ENCODE assay signal across 8 mouse cellular contexts in genomic region chr8:120509136-120510034, GRCm38 (mm10).
DNase-seq lines count a peak whose midpoint lies in the region; ATAC-seq lines count a peak whose summit lies in the region.

No protein-coding gene starts in this region.

- peak; percentile 46 for DNase-seq in cerebellum, adult 9-10 months
- DNase-seq in cerebellum, adult 18-20 months: no peak
- DNase-seq in urinary bladder, adult 18-20 months (ENCODE audit: low spot score in 2 of 2): no peak
- no peak for DNase-seq in Muller cell, postnatal 12 days (ENCODE audit: inconsistent ontology term)
- DNase-seq in thymus, postnatal 4 days: no peak

- H3K27me3 ChIP-seq in intestine, embryonic 15.5 days (replicated peaks): no peaks in the 10 kb centered on the region
- H3K27me3 ChIP-seq in megakaryocyte, embryonic 14.5 days (replicated peaks): no peaks in the 10 kb centered on the region

- H3K9ac ChIP-seq in intestine, embryonic 15.5 days: peak overlapping the region; percentile 14; the same call in 1 of the 2 replicates

- H3K4me1 ChIP-seq in intestine, embryonic 15.5 days (replicated peaks): peaks cover 91% of the 10 kb centered on the region
- H3K4me1 ChIP-seq in megakaryocyte, embryonic 14.5 days: peaks cover 100% of the 10 kb centered on the region

- peak overlapping the region; percentile 45 for H3K4me2 ChIP-seq in intestine, embryonic 15.5 days (replicated peaks)

- H3K4me3 ChIP-seq in intestine, embryonic 15.5 days (replicated peaks): no peak overlapping the region
- H3K4me3 ChIP-seq in megakaryocyte, embryonic 14.5 days (replicated peaks): peak overlapping the region; percentile 90

- peak; percentile 62 for ATAC-seq in erythroblast, adult 5-6 weeks (replicated peaks; ENCODE audit: low FRiP score, poor library complexity, severe bottlenecking)
- ATAC-seq in intestine, embryonic 15.5 days: peak; percentile 75

- H3K9me3 ChIP-seq in intestine, embryonic 15.5 days: no peaks in the 10 kb centered on the region
- H3K9me3 ChIP-seq in megakaryocyte, embryonic 14.5 days: no peaks in the 10 kb centered on the region

- WGBS in intestine, embryonic 15.5 days: 11% methylated on average over 21 of the region's 21 CpGs

- H3K36me3 ChIP-seq in intestine, embryonic 15.5 days: no peaks in the 10 kb centered on the region
- peaks cover 94% of the 10 kb centered on the region for H3K36me3 ChIP-seq in megakaryocyte, embryonic 14.5 days (replicated peaks; ENCODE audit: low read length)

- peak overlapping the region; percentile 42; the same call in 1 of the 2 replicates for H3K27ac ChIP-seq in intestine, embryonic 15.5 days
